Mouse (Mus musculus) liver, embryonic 14.5 days (tissue): ENCODE measurements around the gene Pecam1. TPM values are rescaled to one million over a fixed set of nuclear protein-coding genes. Genes with fewer than 3 reads are reported as not detected.

ENCODE experiments used
- ATAC-seq: fragments of 200-750 bp; cut with Nextera tagmentation; 2 replicates; pipeline ENCODE4 v1.8.0; 2017; ENCODE audit warnings: moderate number of reproducible peaks, mild to moderate bottlenecking, moderate library complexity; ENCODE audit not compliant: insufficient read depth
- DNase-seq, 3 experiments: peaks; one replicate each; pipeline ENCODE4 v3.0.0-alpha.2; 2012 to 2013; ENCODE audit warnings: low read depth in 3 of 3, low spot score in 3 of 3
- H3K27ac ChIP-seq: fragments of 300-500 bp; sonication (generic); 2 replicates; pipeline ENCODE4 v1.5.1; 2014; ENCODE audit warnings: moderate library complexity, mild to moderate bottlenecking, control low read depth, inconsistent platforms
- H3K27me3 ChIP-seq: fragments of 300-500 bp; sonication (generic); 2 replicates; pipeline ENCODE4 v1.6.1; 2014; ENCODE audit warnings: mild to moderate bottlenecking, low read length, moderate library complexity; ENCODE audit not compliant: control insufficient read depth, insufficient read depth
- H3K36me3 ChIP-seq: fragments of 300-500 bp; sonication (generic); replicated peaks from 2 replicates; pipeline ENCODE4 v1.6.1; 2014; ENCODE audit warnings: low read depth; ENCODE audit not compliant: control insufficient read depth, insufficient read depth
- H3K4me1 ChIP-seq, 2 experiments: fragments of 200-500 bp in 1 of 2; fragments of 300-500 bp in 1 of 2; sonication (generic) in 1 of 2; replicated peaks; 2 replicates each; pipeline ENCODE4 v1.6.1; 2012 to 2014; ENCODE audit warnings: antibody characterized with exemption in 1 of 2, inconsistent platforms in 1 of 2, low read length in 1 of 2; ENCODE audit not compliant: control insufficient read depth in 2 of 2, insufficient read depth in 2 of 2
- H3K4me2 ChIP-seq: fragments of 300-500 bp; sonication (generic); 2 replicates; pipeline ENCODE4 v1.6.1; 2014; ENCODE audit warnings: low read depth, mild to moderate bottlenecking, control low read depth, moderate library complexity
- H3K4me3 ChIP-seq, 2 experiments: fragments of 200-500 bp in 1 of 2; fragments of 300-500 bp in 1 of 2; sonication (generic) in 1 of 2; 2 replicates each; pipeline ENCODE4 v1.5.1; 2012 to 2014; ENCODE audit warnings: low read depth in 2 of 2, low read length in 2 of 2, mild to moderate bottlenecking in 2 of 2, control low read depth in 1 of 2, inconsistent platforms in 1 of 2, moderate library complexity in 1 of 2; ENCODE audit not compliant: insufficient read depth in 1 of 2
- H3K9ac ChIP-seq: fragments of 300-500 bp; sonication (generic); replicated peaks from 2 replicates; pipeline ENCODE4 v1.6.1; 2014; ENCODE audit warnings: mild to moderate bottlenecking, control low read depth, moderate library complexity
- H3K9me3 ChIP-seq: fragments of 300-500 bp; sonication (generic); 2 replicates; pipeline ENCODE4 v1.6.1; 2016; ENCODE audit warnings: low read length, mixed read lengths; ENCODE audit not compliant: control insufficient read depth
- CTCF ChIP-seq: IDR thresholded peaks from 2 replicates; pipeline ENCODE4 v1.5.1; 2016; ENCODE audit warnings: antibody characterized with exemption, low read depth, control low read depth
- EP300 ChIP-seq: IDR thresholded peaks from 2 replicates; pipeline ENCODE4 v1.6.1; 2016; ENCODE audit warnings: antibody characterized with exemption, low read depth
- WGBS: fragments of 180-500 bp; shearing (Covaris S2); extraction: QIAGEN DNeasy Blood & Tissue Kit; methylation state at CpG from one replicate; pipeline ENCODE4 v1.1.7; 2014; ENCODE audit not compliant: insufficient replicate concordance; 5-methylcytosine and 5-hydroxymethylcytosine counted together
- polyA plus RNA-seq, 2 experiments: library from polyadenylated mRNA; depleted of rRNA in 1 of 2; stranded (reverse) in 1 of 2; unstranded in 1 of 2; fragments of >200 nt; fragmentation: Nextera tagmentation in 1 of 2; extraction: Ambion mirVana in 1 of 2; gene quantifications; 2 replicates each; pipeline versions ENCODE4 v1.2.1 to v1.2.3; 2012 to 2014

The Pecam1 gene
- polyA plus RNA-seq (2012; rRNA removed) = 4.6 and 6.3 TPM in 2 replicates
- 5.5 and 6.1 TPM in 2 replicates for polyA plus RNA-seq (2014; fragmentation: Nextera tagmentation; extraction: Ambion mirVana)

DNA sequence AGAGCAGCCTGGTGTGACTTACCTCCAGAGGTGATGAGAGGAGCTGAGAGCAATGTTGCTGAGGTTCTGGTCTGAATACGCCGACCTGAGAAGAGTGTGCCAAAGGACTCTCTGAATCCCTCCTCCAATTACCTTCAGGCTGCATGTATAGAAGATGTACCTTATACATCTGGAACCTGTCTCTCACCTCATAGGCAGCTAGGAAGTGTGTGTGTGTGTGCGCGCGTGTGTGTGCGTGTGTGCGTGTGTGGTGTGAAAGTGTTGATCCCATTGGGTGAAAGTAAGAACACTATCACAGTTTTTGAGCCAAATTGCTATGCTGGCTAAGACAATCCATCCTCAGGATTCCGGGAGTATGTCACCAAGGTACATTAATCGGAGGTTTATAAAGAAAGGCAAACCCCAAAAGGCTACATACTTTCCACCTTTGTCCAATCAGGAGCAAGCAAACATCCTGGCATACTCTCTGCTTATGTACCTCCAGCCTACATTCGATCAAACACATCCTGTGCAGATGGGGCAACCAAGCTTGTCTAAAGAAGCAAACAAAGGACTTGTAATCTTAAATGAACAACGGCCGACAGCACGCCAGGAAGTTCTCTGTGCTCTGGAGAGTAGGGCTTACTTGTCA, at the start of gene Pecam1:
TSS of gene Pecam1 (minus strand) at position 508 of the 631 bp plus-strand sequence.
- Histone ChIP-seq H3K4me2 (peak within 1 kb of the TSS; percentile 31; the same call in 1 of the 2 replicates), H3K4me3 (peak within 1 kb of the TSS in 1 of 2 experiments; percentile 35; a peak in 2 of 4 replicates), H3K36me3 (no peaks in the 10 kb centered on the region), H3K9ac (no peak within 1 kb of the TSS), H3K9me3 (no peaks in the 10 kb centered on the region), H3K4me1 (peaks cover 0 to 9% of the 10 kb centered on the region in 2 experiments; a peak in 2 of 4 replicates), H3K27ac (no peak within 1 kb of the TSS), H3K27me3 (no peaks in the 10 kb centered on the region; the same call in 1 of the 2 replicates)
- ATAC-seq (no peak), DNase-seq (no peak)
- WGBS = 44% methylated on average over 13 of the region's 13 CpGs
- TF ChIP-seq CTCF (no peak), EP300 (no peak)

GRCm38 (mm10) chr11:106795679-106796078, 45.3 kb upstream of the Pecam1 start:
- no peak overlapping the region for H3K27ac ChIP-seq
- no peaks in the 10 kb centered on the region for H3K9me3 ChIP-seq
- peaks cover 45% of the 10 kb centered on the region for H3K36me3 ChIP-seq
- no peaks in the 10 kb centered on the region for H3K4me1 ChIP-seq
- no peak overlapping the region for H3K9ac ChIP-seq
- no peak overlapping the region for H3K4me2 ChIP-seq
- TF ChIP-seq CTCF (no peak), EP300 (no peak)
- WGBS = 30% methylated on average over 9 of the region's 9 CpGs
- H3K27me3 ChIP-seq = no peaks in the 10 kb centered on the region
- DNase-seq (no peak), ATAC-seq (no peak)
- H3K4me3 ChIP-seq = no peak overlapping the region

- no peaks in the 10 kb centered on the region for H3K4me1 ChIP-seq
- ATAC-seq (no peak), DNase-seq (no peak)
- H3K9me3 ChIP-seq = no peaks in the 10 kb centered on the region
- H3K4me3 ChIP-seq = no peak overlapping the region
- no peak overlapping the region for H3K9ac ChIP-seq
- no peaks in the 10 kb centered on the region for H3K27me3 ChIP-seq
- H3K36me3 ChIP-seq = peaks cover 31% of the 10 kb centered on the region
- no peak overlapping the region for H3K27ac ChIP-seq
- H3K4me2 ChIP-seq = no peak overlapping the region
- WGBS = 63% methylated on average over 4 of the region's 4 CpGs
- no peak for TF ChIP-seq EP300
- peak; percentile 51 for TF ChIP-seq CTCF
These were observed 43.4 kb upstream of the Pecam1 start for GRCm38 (mm10) chr11:106793846-106794245.

GRCm38 (mm10) chr11:106789649-106790048, 39.2 kb upstream of the Pecam1 start:
- Histone ChIP-seq H3K4me1 (peaks cover 2% of the 10 kb centered on the region in 2 experiments; a peak in 2 of 4 replicates), H3K4me3 (peak overlapping the region; percentile 87 to 96), H3K4me2 (peak overlapping the region; percentile 80), H3K9ac (peak overlapping the region; percentile 80), H3K27me3 (no peaks in the 10 kb centered on the region), H3K36me3 (peaks cover 39% of the 10 kb centered on the region), H3K9me3 (no peaks in the 10 kb centered on the region), H3K27ac (peak overlapping the region; percentile 91)
- DNase-seq = no peak
- TF ChIP-seq CTCF (no peak), EP300 (no peak)
- no peak for ATAC-seq
- under 1% methylated on average over 6 of the region's 6 CpGs for WGBS

GRCm38 (mm10) chr11:106788775-106789459, 38.5 kb upstream of the Pecam1 start, which contains the start of the genes Ddx5 and Cep95:
Gene Ddx5, minus strand, starts transcription at chr11:106789185.
Gene Cep95, plus strand, starts transcription at chr11:106789252.
- Histone ChIP-seq H3K27me3 (no peaks in the 10 kb centered on the region), H3K9ac (peak within 1 kb of the TSS; percentile 100), H3K9me3 (no peaks in the 10 kb centered on the region), H3K4me3 (peak within 1 kb of the TSS; percentile 87 to 96), H3K4me1 (peaks cover 2% of the 10 kb centered on the region in 2 experiments; a peak in 2 of 4 replicates), H3K27ac (peak within 1 kb of the TSS; percentile 95), H3K36me3 (peaks cover 44% of the 10 kb centered on the region), H3K4me2 (peak within 1 kb of the TSS; percentile 80)
- WGBS = under 1% methylated on average over 58 of the region's 58 CpGs
- DNase-seq (peak; percentile 95 to 97 (median 96)), ATAC-seq (peak; percentile 87)
- TF ChIP-seq EP300 = peak; percentile 3; the same call in 1 of the 2 replicates
- peak; percentile 55 for TF ChIP-seq CTCF
